Mouse (Mus musculus): ENCODE measurements around the gene Ssbp2.

- no peak for TF ChIP-seq CTCF (IDR thresholded peaks at IDR 0.05; ENCODE audit: insufficient read depth, low read length)
- TF ChIP-seq POLR2A (IDR thresholded peaks at IDR 0.05; ENCODE audit: borderline replicate concordance, extremely low read depth, low read depth, low read length) = no peak
Observed at GRCm38 (mm10) chr13:91748401-91748800, 288.3 kb downstream of the Ssbp2 start.
